Mouse (Mus musculus): ENCODE results near the gene Vmn2r106. TPM values are rescaled to one million over a fixed set of nuclear protein-coding genes. Genes with fewer than 3 reads are reported as not detected.

Vmn2r106 gene
- not detected in 2 replicates for polyA plus RNA-seq (2015; fragmentation: Nextera tagmentation; extraction: Ambion mirVana)

DNA sequence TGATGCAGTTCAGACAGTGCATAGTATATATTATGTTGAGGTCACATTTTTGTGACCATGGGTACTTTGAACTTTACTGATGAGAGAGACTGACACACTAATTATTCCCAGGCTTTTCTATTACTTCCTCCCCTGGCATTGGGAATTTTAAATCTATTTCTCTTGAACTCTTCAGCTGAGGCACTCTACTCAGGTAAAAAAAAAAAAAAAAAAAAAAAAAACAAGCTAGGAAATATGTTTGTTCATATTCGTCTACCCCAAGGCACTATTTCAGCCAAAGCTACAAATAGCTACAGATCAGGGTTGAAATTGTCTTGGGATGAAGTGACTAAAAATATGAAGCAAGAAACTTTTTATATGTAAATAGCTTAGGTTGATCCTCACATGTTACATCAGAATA lies at the start of gene Vmn2r106:
TSS of gene Vmn2r106 (minus strand) at position 101 of the 400 bp plus-strand sequence.

DNA sequence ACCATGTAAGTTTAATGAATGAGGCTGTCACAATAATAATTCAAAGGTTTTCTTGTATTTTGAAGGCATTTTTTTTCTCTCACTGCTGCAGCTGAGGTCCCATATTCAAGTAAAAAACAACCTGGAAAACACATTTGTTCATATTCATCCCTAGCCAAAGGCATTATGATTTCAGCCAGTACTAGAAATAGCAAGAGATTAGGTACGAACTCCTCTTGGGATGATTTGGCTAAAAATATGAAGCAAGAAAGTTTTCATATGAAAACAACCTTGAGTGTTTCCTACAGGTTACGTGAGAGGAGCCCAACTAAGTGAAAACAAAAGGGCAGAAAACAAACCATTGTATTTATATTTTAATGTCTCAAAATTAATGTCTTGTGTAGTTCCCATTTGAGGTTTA lies 50.4 kb downstream of the Vmn2r106 start, which contains the start of gene Vmn2r105:
TSS of gene Vmn2r105 (minus strand) at position 101 of the 400 bp plus-strand sequence.

Other genes starting within 250 kb of the Vmn2r106 start
- gene Vmn2r104, start 237.2 kb downstream of the Vmn2r106 start, polyA plus RNA-seq (2015; fragmentation: Nextera tagmentation; extraction: Ambion mirVana): not detected in 2 replicates
- not detected in 2 replicates for gene Fpr-rs7, start 171.3 kb downstream of the Vmn2r106 start, polyA plus RNA-seq (2015; fragmentation: Nextera tagmentation; extraction: Ambion mirVana)
- gene Fpr-rs6, start 102.5 kb downstream of the Vmn2r106 start, polyA plus RNA-seq (2015; fragmentation: Nextera tagmentation; extraction: Ambion mirVana): not detected in 2 replicates
- not detected in 2 replicates for gene Vmn2r105, start 50.5 kb downstream of the Vmn2r106 start, polyA plus RNA-seq (2015; fragmentation: Nextera tagmentation; extraction: Ambion mirVana)
- gene Vmn2r107, start 59.7 kb upstream of the Vmn2r106 start, polyA plus RNA-seq (2015; fragmentation: Nextera tagmentation; extraction: Ambion mirVana): not detected in 2 replicates
- not detected in 2 replicates for gene Vmn1r224, start 128.6 kb upstream of the Vmn2r106 start, polyA plus RNA-seq (2015; fragmentation: Nextera tagmentation; extraction: Ambion mirVana)
- gene Vmn2r108, start 195.8 kb upstream of the Vmn2r106 start, polyA plus RNA-seq (2015; fragmentation: Nextera tagmentation; extraction: Ambion mirVana): not detected in 2 replicates
- gene Vmn1r225, start 212.6 kb upstream of the Vmn2r106 start, polyA plus RNA-seq (2015; fragmentation: Nextera tagmentation; extraction: Ambion mirVana): not detected in 2 replicates